Comparison of ENCODE assay signal across 8 mouse cellular contexts in the genomic region with DNA sequence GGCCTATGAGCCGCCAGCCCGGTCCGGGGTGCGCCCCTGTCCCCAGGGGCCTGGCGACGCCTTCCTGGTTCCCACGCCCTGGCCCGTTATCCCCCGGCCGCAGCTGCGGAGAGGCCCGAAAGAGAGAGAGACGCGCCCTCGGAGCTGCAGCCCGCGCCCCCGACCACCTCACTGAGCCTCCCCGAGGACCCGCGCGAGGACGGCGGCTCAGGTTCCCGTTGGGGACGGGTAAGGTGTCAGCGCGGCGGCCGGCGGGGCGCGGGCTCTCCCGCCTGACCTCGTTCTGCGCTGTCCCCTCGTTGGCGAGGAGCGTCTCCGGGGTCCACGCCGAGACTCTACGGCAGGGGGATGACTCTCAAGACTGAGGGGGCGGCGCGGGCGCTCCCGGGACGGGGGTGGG. TPM values are rescaled to one million over a fixed set of nuclear protein-coding genes. Genes with fewer than 3 reads are reported as not detected.
A peak's percentile ranks its signal among the peaks of the same experiment; 100 is the strongest.
DNase-seq lines count a peak whose midpoint lies in the region; ATAC-seq and TF ChIP-seq lines count a peak whose summit lies in the region.

No protein-coding gene starts in this region.

- WGBS in heart, embryonic 13.5 days = under 1% methylated on average over 49 of the region's 49 CpGs
- WGBS in limb, embryonic 11.5 days = 1% methylated on average over 45 of the region's 49 CpGs

- peak overlapping the region; percentile 89 for H3ac ChIP-seq in myocyte (ENCODE audit: control insufficient read depth, insufficient read length)

- DNase-seq in ovary, postnatal 36 days (ENCODE audit: low spot score) = peak; percentile 35
- DNase-seq in ovary, postnatal 14 days (ENCODE audit: low spot score) = no peak
- DNase-seq in cerebellum, postnatal 10 days = peak; percentile 22 to 33
- DNase-seq in limb, embryonic 11.5 days (ENCODE audit: low spot score) = no peak
- no peak for DNase-seq in thymus, postnatal 10 days (ENCODE audit: low spot score in 2 of 2)

- peak overlapping the region; percentile 97 for H3K27ac ChIP-seq in heart, embryonic 13.5 days (replicated peaks)
- 0 out of 2 replicates have a peak overlapping the region, but pooled peaks have one; percentile 3 for H3K27ac ChIP-seq in limb, embryonic 11.5 days (replicated peaks; ENCODE audit: low read depth, low read length)

- H3K4me2 ChIP-seq in heart, embryonic 13.5 days = peak overlapping the region; percentile 80
- peak overlapping the region; percentile 93 for H3K4me2 ChIP-seq in limb, embryonic 11.5 days (ENCODE audit: low read depth, severe bottlenecking)
- H3K4me2 ChIP-seq in myocyte (ENCODE audit: low read depth) = peak overlapping the region; percentile 98

- peaks cover 73% of the 10 kb centered on the region for H3K4me1 ChIP-seq in heart, embryonic 13.5 days
- H3K4me1 ChIP-seq in limb, embryonic 11.5 days (ENCODE audit: control insufficient read depth, insufficient read depth, low read length) = no peaks in the 10 kb centered on the region

- H3K9me3 ChIP-seq in heart, embryonic 13.5 days = no peaks in the 10 kb centered on the region
- H3K9me3 ChIP-seq in limb, embryonic 11.5 days (ENCODE audit: control insufficient read depth, low read length) = no peaks in the 10 kb centered on the region

- no peaks in the 10 kb centered on the region for H3K79me2 ChIP-seq in myocyte (ENCODE audit: control insufficient read depth, insufficient read depth)

- peaks cover 9% of the 10 kb centered on the region for H3K36me3 ChIP-seq in heart, embryonic 13.5 days
- no peaks in the 10 kb centered on the region for H3K36me3 ChIP-seq in limb, embryonic 11.5 days (ENCODE audit: control insufficient read depth, insufficient read depth, low read length)
- H3K36me3 ChIP-seq in myocyte (ENCODE audit: control insufficient read depth, insufficient read depth) = peaks cover 7% of the 10 kb centered on the region

- TF ChIP-seq POLR2A in myocyte (IDR thresholded peaks at IDR 0.05; ENCODE audit: insufficient read length, low read depth) = no peak

- H3K4me3 ChIP-seq in heart, embryonic 13.5 days = peak overlapping the region; percentile 86
- H3K4me3 ChIP-seq in limb, embryonic 11.5 days (ENCODE audit: low read depth, low read length) = peak overlapping the region; percentile 73
- H3K4me3 ChIP-seq in myocyte = peak overlapping the region; percentile 37

- no peaks in the 10 kb centered on the region for H3K27me3 ChIP-seq in heart, embryonic 13.5 days (replicated peaks)
- H3K27me3 ChIP-seq in limb, embryonic 11.5 days (ENCODE audit: control insufficient read depth, insufficient read depth, low read length) = no peaks in the 10 kb centered on the region
- no peaks in the 10 kb centered on the region for H3K27me3 ChIP-seq in myocyte (ENCODE audit: control insufficient read depth, insufficient read depth, insufficient read length)

- H3K9ac ChIP-seq in heart, embryonic 13.5 days = peak overlapping the region; percentile 99
- H3K9ac ChIP-seq in limb, embryonic 11.5 days (ENCODE audit: low read length) = peak overlapping the region; percentile 74

- peak; percentile 34; the same call in 1 of the 2 replicates for ATAC-seq in heart, embryonic 13.5 days (ENCODE audit: extremely low read depth, insufficient number of reproducible peaks, low FRiP score, low TSS enrichment)
- peak; percentile 42 for ATAC-seq in limb, embryonic 11.5 days (ENCODE audit: insufficient number of reproducible peaks, low FRiP score, low TSS enrichment, low read depth)
- ATAC-seq in activated CD4-positive, CD25-positive, alpha-beta regulatory T cell, adult 4 months = no peak

TF ChIP-seq in myocyte, 11 proteins besides CTCF, POLR2A, EP300 and RAD21:
- peak in 1 of 3 experiments; percentile 5 for TF ChIP-seq MYOG (IDR thresholded peaks at IDR 0.05; ENCODE audit: control insufficient read depth in 1 of 3, insufficient read depth in 1 of 3, insufficient read length in 2 of 3, low read depth in 2 of 3)
- TF ChIP-seq TCF3 (IDR thresholded peaks at IDR 0.05; ENCODE audit: insufficient read length, low read depth) = no peak

RNA-seq across cellular contexts. Expression of a gene that starts 0.5 kb away (rescaled TPM):
- polyA plus RNA-seq in heart, embryonic 13.5 days (2015; fragmentation: Nextera tagmentation; extraction: Ambion mirVana) = 20.6 and 24.8 TPM in 2 replicates
- polyA plus RNA-seq in limb, embryonic 11.5 days (2014; fragmentation: Nextera tagmentation; extraction: Ambion mirVana) = 7.5 and 7.8 TPM in 2 replicates
- polyA plus RNA-seq in myocyte (2012; fragmentation: generic; extraction: Trizol) = 8.5 TPM
- polyA plus RNA-seq in activated CD4-positive, CD25-positive, alpha-beta regulatory T cell, adult 4 months (2017; shearing (Covaris generic)) = under 1 TPM; 0.38 to 0.66 TPM

Comparison
In these comparisons a context has a peak if more than half of its experiments do, and no peak if none do; other contexts are left out.
1. DNase-seq: peak in ovary, postnatal 36 days (single experiment) and cerebellum, postnatal 10 days (2 of 2); none in ovary, postnatal 14 days (single experiment), limb, embryonic 11.5 days (single experiment) and thymus, postnatal 10 days (0 of 2).
2. Peak in every context shown above with its lines, with median percentiles within 50 percentile points of each other: H3K4me2 ChIP-seq and H3K4me3 ChIP-seq.